Mouse (Mus musculus) heart, postnatal 36 days (tissue): ENCODE results near the gene Zbtb1. TPM values are rescaled to one million over a fixed set of nuclear protein-coding genes. Genes with fewer than 3 reads are reported as not detected.
"Not testable (repeated sequence)": the region's sequence is repeated elsewhere in the genome, so short reads cannot be mapped to it uniquely, and the experiment has no call there.

ENCODE experiments used
- DNase-seq, 2 experiments: peaks; one replicate each; pipeline ENCODE4 v3.0.0; 2021 to 2022
- intact Hi-C: fragments of 180-260 bp; cut with DNase I; formaldehyde crosslinking; loops from one replicate; pipeline ENCODE4 v1.15.1; 2025
- total RNA-seq, 2 experiments: library from RNA; stranded (reverse); gene quantifications; 2 replicates each; pipeline ENCODE4 v1.2.3; 2021

Zbtb1 gene
- total RNA-seq, 2 experiments from 2014 or later: 3.5 to 4.2 TPM

GRCm38 (mm10) chr12:76402991-76403885, 33.2 kb downstream of the Zbtb1 start:
- no peak for DNase-seq
- intact Hi-C loops: loop anchor here (1.0 kb wide), 1 partner anchor 32 kb away; no protein-coding TSS in a partner anchor

- intact Hi-C loops: loop anchor here (1.0 kb wide), 1 partner anchor 33 kb away; no protein-coding TSS in a partner anchor
- peak; percentile 100 for DNase-seq
Observed at GRCm38 (mm10) chr12:76403886-76404537, 33.9 kb downstream of the Zbtb1 start, which contains the start of gene Hspa2. Gene Hspa2, plus strand, starts transcription at chr12:76404176.

- no peak for DNase-seq
- intact Hi-C loops: loop anchor here (5.0 kb wide), 2 partner anchors 67 to 192 kb away; no protein-coding TSS in a partner anchor
Observed at GRCm38 (mm10) chr12:76404836-76405182, 34.7 kb downstream of the Zbtb1 start.

- DNase-seq: peak; percentile 20 to 42
- intact Hi-C loops: loop anchor here (5.0 kb wide), 2 partner anchors 67 to 192 kb away; no protein-coding TSS in a partner anchor
Observed at GRCm38 (mm10) chr12:76405183-76405970, 35.3 kb downstream of the Zbtb1 start.

GRCm38 (mm10) chr12:76405971-76406370, 35.9 kb downstream of the Zbtb1 start:
- intact Hi-C loops: loop anchor here (5.0 kb wide), 2 partner anchors 66 to 191 kb away; no protein-coding TSS in a partner anchor
- DNase-seq: peak; percentile 15 to 19

GRCm38 (mm10) chr12:76407184-76407583, 37.1 kb downstream of the Zbtb1 start:
- intact Hi-C loops: loop anchor here (5.0 kb wide), 2 partner anchors 65 to 190 kb away; no protein-coding TSS in a partner anchor
- no peak for DNase-seq

- no peak for DNase-seq
- intact Hi-C loops: loop anchor here (5.0 kb wide), 2 partner anchors 63 to 188 kb away; no protein-coding TSS in a partner anchor
Observed at GRCm38 (mm10) chr12:76409166-76409565, 39.1 kb downstream of the Zbtb1 start.

- intact Hi-C loops: no loop called here
- no peak for DNase-seq
Observed at GRCm38 (mm10) chr12:76415383-76416010, 45.4 kb downstream of the Zbtb1 start.

- intact Hi-C loops: no loop called here
- DNase-seq: peak; percentile 19 to 31
Observed at GRCm38 (mm10) chr12:76417433-76417854, 47.4 kb downstream of the Zbtb1 start, which contains the start of gene Ppp1r36. Gene Ppp1r36, plus strand, starts transcription at chr12:76417538.

- intact Hi-C loops: no loop called here
- DNase-seq: no peak
Observed at GRCm38 (mm10) chr12:76418346-76418745, 48.3 kb downstream of the Zbtb1 start.

- intact Hi-C loops: no loop called here
- DNase-seq: no peak
Observed at GRCm38 (mm10) chr12:76425256-76425655, 55.2 kb downstream of the Zbtb1 start.

- intact Hi-C loops: no loop called here
Observed at GRCm38 (mm10) chr12:76427546-76427945, 57.5 kb downstream of the Zbtb1 start.

GRCm38 (mm10) chr12:76430879-76431406, 60.9 kb downstream of the Zbtb1 start:
- no peak for DNase-seq
- intact Hi-C loops: no loop called here

More at GRCm38 (mm10) chr12:76427546-76427945, 57.5 kb downstream of the Zbtb1 start:
- no peak for DNase-seq

- intact Hi-C loops: no loop called here
- no peak for DNase-seq
Observed at GRCm38 (mm10) chr12:76431431-76431830, 61.4 kb downstream of the Zbtb1 start.

- intact Hi-C loops: no loop called here
- DNase-seq: no peak
Observed at GRCm38 (mm10) chr12:76434111-76434510, 64.0 kb downstream of the Zbtb1 start.

GRCm38 (mm10) chr12:76435084-76435483, 65.0 kb downstream of the Zbtb1 start:
- intact Hi-C loops: no loop called here
- DNase-seq: no peak

- no peak for DNase-seq
- intact Hi-C loops: no loop called here
Observed at GRCm38 (mm10) chr12:76435549-76435948, 65.5 kb downstream of the Zbtb1 start.

GRCm38 (mm10) chr12:76443488-76443887, 73.4 kb downstream of the Zbtb1 start:
- intact Hi-C loops, DNase-seq: not testable (repeated sequence)

GRCm38 (mm10) chr12:76444359-76444772, 74.3 kb downstream of the Zbtb1 start:
- no peak for DNase-seq

More at GRCm38 (mm10) chr12:76444359-76444772, 74.3 kb downstream of the Zbtb1 start:
- intact Hi-C loops: no loop called here
